Mouse (Mus musculus) heart, adult 9 months (tissue): ENCODE data around the gene Zscan4c.
"Not testable (repeated sequence)": the region's sequence is repeated elsewhere in the genome, so short reads cannot be mapped to it uniquely, and the experiment has no call there.

Source experiments
- DNase-seq, 2 experiments: peaks; one replicate each; pipeline ENCODE4 v3.0.0; 2022; ENCODE audit warnings: low spot score in 2 of 2

Gene Zscan4c

DNA sequence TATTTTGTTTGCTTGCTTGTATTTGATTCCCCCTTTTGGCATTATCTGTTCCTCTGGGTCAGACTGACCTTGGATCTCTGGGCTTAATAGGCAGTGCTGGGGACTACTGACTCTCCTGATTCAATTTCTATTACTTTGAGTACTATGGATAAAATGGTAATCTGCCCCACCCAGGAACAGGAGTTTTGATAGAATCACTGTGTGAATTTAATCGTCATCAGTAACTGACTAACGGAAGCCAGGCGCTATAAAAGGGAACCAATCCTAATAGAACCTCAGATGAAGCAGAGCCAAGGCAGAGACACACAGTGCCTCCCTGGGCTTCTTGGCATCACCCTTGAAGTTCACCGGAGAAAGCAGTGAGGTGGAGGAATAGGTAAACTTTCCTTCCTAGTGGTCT lies at the start of gene Zscan4c:
TSS of gene Zscan4c (plus strand) at position 301 of the 400 bp plus-strand sequence.
- not testable (repeated sequence) for DNase-seq
